Mouse (Mus musculus): ENCODE results near the gene Gpr157. TPM values are rescaled to one million over a fixed set of nuclear protein-coding genes. Genes with fewer than 3 reads are reported as not detected.

Gpr157 gene
- polyA plus RNA-seq, 1 experiment, result 0.02 TPM

- no peak for TF ChIP-seq GATA1 (IDR thresholded peaks at IDR 0.05; ENCODE audit: low read length)
Observed at GRCm38 (mm10) chr4:150061432-150062225, 25.5 kb upstream of the Gpr157 start.

DNA sequence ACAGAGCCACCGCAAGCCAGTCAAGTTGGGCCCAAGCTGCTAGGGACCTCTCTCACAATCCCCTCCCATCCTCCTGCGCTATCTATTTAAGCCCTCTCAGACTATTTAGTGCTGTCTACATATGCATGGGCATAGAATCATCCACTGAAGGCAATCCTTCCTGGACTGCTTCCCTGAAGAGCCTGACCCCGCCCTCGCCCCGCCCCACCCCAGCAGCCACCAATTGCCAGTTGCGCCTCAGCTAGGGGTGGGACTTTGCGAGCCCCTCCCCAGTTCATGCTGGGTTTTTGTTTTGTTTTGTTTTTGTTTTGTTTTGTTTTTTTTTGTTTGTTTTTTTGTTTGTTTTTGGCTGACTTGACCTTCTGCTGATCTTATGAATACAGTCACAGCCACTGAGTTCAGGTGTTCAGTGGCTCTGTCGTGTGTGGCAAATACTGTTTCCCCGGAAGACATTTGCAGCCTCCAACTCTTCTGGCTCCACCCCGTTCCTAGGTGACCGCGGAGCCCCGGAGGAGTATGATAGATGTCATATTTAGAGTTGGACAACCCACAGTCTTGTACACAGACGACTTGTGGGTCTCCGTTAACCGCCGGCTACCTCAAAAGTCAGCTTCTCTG is 20.4 kb upstream of the Gpr157 start:
- TF ChIP-seq GATA1 (IDR thresholded peaks at IDR 0.05; ENCODE audit: low read length), result no peak

GRCm38 (mm10) chr4:150068216-150068615 is 18.9 kb upstream of the Gpr157 start:
- TF ChIP-seq GATA1 (IDR thresholded peaks at IDR 0.05; ENCODE audit: low read length), result no peak

GRCm38 (mm10) chr4:150070136-150070535 is 17.0 kb upstream of the Gpr157 start:
- no peak for TF ChIP-seq GATA1 (IDR thresholded peaks at IDR 0.05; ENCODE audit: low read length)

DNA sequence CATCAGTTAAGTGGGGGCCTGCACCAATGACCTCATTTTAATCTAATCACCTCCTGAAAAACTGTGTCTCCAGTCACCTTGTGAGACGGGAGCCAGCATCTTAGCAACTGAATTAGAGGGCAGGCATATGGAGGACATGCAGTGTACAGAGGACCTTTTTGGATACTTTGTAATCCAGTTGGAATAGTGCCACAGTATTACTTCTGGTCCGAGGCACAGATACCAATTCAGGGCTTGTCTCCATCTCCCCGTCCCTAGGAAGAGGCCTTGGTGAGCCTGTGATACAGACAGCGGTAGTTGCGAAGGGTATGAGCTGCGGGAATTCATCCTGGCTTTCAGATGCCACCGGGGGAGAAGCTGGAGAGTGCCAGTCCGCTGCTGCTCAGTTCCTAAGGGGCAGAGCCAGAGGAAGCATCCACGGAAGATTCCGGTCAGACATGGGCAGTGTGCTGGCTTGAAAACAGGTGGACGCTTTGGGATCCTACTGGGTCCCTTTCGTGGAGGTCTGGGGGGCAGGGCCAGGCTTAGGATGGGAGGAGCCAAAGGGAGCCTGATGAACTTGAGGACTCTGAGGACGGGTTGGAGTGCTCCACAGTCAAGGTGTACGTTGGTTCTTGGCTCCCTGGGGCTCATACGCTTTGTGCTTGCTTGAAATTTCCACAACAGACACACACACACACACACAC is 14.6 kb upstream of the Gpr157 start:
- no peak for TF ChIP-seq GATA1 (IDR thresholded peaks at IDR 0.05; ENCODE audit: low read length)

GRCm38 (mm10) chr4:150073102-150073473 is 14.1 kb upstream of the Gpr157 start:
- TF ChIP-seq GATA1 (IDR thresholded peaks at IDR 0.05; ENCODE audit: low read length), result no peak

DNA sequence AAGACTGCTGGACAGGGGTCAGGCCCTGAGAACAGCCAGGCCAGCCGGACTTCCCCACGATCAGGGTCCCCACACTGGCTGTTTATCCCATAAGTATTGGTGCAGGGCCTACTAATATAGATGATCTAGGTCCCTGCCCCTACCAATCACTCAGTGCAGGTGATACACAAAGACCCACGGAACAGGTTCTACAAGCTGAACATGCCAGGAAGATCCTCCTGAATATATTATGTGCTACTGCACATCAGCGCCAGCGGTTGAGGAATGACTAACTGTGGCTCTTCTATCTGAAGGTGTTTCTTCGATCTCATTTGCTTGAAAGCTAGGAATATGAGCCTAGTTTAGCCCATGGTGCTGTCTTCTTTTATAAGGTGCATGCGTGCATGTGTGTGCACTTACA is 11.8 kb upstream of the Gpr157 start:
- no peak for TF ChIP-seq GATA1 (IDR thresholded peaks at IDR 0.05; ENCODE audit: low read length)

GRCm38 (mm10) chr4:150076147-150076546 is 11.0 kb upstream of the Gpr157 start:
- no peak for TF ChIP-seq GATA1 (IDR thresholded peaks at IDR 0.05; ENCODE audit: low read length)

GRCm38 (mm10) chr4:150078646-150079045 is 8.5 kb upstream of the Gpr157 start:
- TF ChIP-seq GATA1 (IDR thresholded peaks at IDR 0.05; ENCODE audit: low read length), result no peak

GRCm38 (mm10) chr4:150079244-150079643 is 7.9 kb upstream of the Gpr157 start:
- TF ChIP-seq GATA1 (IDR thresholded peaks at IDR 0.05; ENCODE audit: low read length), result no peak

GRCm38 (mm10) chr4:150080330-150080967 is 6.7 kb upstream of the Gpr157 start:
- no peak for TF ChIP-seq GATA1 (IDR thresholded peaks at IDR 0.05; ENCODE audit: low read length)

DNA sequence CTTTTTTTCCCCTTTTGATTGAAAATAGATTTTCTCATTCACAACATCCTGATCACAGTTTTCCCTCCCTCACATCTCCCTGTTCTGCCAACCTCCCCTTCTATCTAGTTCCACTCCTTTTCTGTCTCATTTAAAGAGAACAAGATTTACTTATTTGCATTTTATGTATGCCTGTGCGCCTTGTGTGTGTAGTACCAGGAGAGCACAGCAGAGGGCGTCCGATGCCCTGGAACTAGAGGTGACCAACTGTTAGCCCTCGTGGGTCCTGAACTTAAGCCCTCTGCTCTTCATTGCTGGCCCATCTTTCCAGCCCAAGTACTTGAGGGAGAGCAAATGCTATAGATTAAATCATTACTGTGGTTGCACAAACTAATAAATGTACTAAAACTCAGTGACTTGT is 1.8 kb upstream of the Gpr157 start:
- TF ChIP-seq GATA1 (IDR thresholded peaks at IDR 0.05; ENCODE audit: low read length), result no peak

DNA sequence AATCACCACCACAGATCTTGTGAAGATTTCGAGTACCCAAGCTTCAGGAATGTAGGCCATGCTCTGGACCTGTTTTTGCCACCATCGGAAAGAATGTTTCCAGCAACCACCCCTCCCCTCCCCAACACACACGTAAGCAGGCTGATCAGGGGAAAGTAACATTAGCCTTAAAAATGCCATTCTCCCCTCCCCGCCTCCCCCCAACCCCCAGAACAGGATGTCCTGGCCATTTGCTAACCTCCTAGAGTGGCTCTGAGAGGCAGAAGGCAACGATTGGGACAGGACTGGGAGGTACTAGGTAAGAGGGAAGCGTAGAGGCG is 364 bp upstream of the Gpr157 start:
- TF ChIP-seq GATA1 (IDR thresholded peaks at IDR 0.05; ENCODE audit: low read length), result no peak

GRCm38 (mm10) chr4:150087890-150088530 is 845 bp downstream of the Gpr157 start:
- no peak for TF ChIP-seq GATA1 (IDR thresholded peaks at IDR 0.05; ENCODE audit: low read length)

GRCm38 (mm10) chr4:150089121-150089520 is 2.0 kb downstream of the Gpr157 start:
- no peak for TF ChIP-seq GATA1 (IDR thresholded peaks at IDR 0.05; ENCODE audit: low read length)
